Mouse (Mus musculus): ENCODE data around the gene Car6. TPM values are rescaled to one million over a fixed set of nuclear protein-coding genes. Genes with fewer than 3 reads are reported as not detected.
A peak's percentile ranks its signal among the peaks of the same experiment; 100 is the strongest.

The Car6 gene
- polyA plus RNA-seq, 1 experiment from 2014 or later = not detected

- no peaks in the 10 kb centered on the region for H3K9me3 ChIP-seq (replicated peaks)
- H3K4me2 ChIP-seq = peak overlapping the region; percentile 97
- H3K4me3 ChIP-seq (replicated peaks) = peak overlapping the region; percentile 88
- peak overlapping the region; percentile 56; the same call in 1 of the 2 replicates for H3K27ac ChIP-seq (replicated peaks)
- H3K36me3 ChIP-seq (replicated peaks) = peaks cover 37% of the 10 kb centered on the region
- no peak for ATAC-seq (ENCODE audit: insufficient read depth)
- no peaks in the 10 kb centered on the region for H3K27me3 ChIP-seq
- WGBS (ENCODE audit: insufficient replicate concordance) = 18% methylated on average over 3 of the region's 3 CpGs
- H3K4me1 ChIP-seq (replicated peaks) = peaks cover 83% of the 10 kb centered on the region
- 0 out of 2 replicates have a peak overlapping the region, but pooled peaks have one; percentile 86 for H3K9ac ChIP-seq
Measured at GRCm38 (mm10) chr4:150238433-150239086, 37.4 kb upstream of the Car6 start.

- H3K4me1 ChIP-seq (replicated peaks) = peaks cover 78% of the 10 kb centered on the region
- H3K9me3 ChIP-seq (replicated peaks) = no peaks in the 10 kb centered on the region
- under 1% methylated on average over 21 of the region's 21 CpGs for WGBS (ENCODE audit: insufficient replicate concordance)
- peak; percentile 46 for ATAC-seq (ENCODE audit: insufficient read depth)
- H3K27ac ChIP-seq (replicated peaks) = peak overlapping the region; percentile 90
- no peaks in the 10 kb centered on the region for H3K27me3 ChIP-seq
- H3K4me2 ChIP-seq = peak overlapping the region; percentile 97
- H3K9ac ChIP-seq = peak overlapping the region; percentile 86
- peak overlapping the region; percentile 88 for H3K4me3 ChIP-seq (replicated peaks)
- H3K36me3 ChIP-seq (replicated peaks) = peaks cover 30% of the 10 kb centered on the region
Measured at GRCm38 (mm10) chr4:150237636-150238361, 36.7 kb upstream of the Car6 start.

DNA sequence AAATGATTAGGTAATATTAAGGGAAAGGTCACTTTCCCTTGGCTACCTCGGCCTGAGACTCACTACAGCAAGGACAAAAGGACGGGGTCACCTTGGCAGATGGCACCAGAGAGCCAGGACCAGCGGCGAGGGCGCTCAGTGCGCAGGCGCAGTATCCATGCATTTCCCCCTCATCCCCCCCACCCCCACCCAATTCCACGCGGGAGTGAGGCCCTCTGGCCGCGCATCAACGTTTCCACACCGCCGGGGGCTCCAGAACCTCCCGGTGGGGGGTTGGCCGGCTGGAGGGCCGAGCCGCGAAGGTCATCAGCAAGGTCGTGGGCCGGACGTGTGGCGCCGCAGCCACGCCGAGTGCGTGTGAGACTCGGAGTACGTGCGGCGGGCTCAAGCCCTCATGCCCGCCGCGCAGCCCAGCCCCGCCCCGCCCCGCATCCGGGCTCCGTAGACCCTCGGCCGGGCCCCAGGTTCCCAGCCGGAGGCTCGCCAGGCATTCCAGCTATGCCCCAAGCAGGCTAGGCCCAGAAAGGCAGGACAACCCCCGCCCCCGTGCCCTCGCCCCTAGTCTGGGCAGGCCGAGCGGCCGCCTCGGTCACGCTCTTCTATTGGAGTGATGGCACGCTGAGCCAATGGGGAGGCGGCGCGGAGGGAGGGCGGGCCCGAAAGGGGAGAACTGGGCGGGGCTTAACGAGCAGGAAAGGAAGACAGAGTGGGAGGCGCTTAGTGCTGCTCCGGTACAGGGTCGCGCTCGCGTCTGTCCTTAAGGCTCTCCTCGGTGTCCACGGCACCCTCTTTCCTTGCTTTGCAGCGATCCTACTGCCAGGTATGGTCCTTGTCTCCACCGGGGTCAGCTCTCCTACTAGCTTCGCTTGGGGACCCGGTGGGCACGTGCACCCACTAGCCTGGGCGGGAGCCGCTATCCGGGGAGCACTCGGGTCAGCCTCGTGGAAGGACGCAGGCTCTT is 35.7 kb upstream of the Car6 start, which contains the start of gene Eno1:
Gene Eno1, plus strand, starts transcription at position 201 of the 961 bp plus-strand sequence.
- Histone ChIP-seq H3K4me3 (replicated peaks) (peak within 1 kb of the TSS; percentile 88), H3K9me3 (replicated peaks) (no peaks in the 10 kb centered on the region), H3K27me3 (no peaks in the 10 kb centered on the region), H3K27ac (replicated peaks) (peak within 1 kb of the TSS; percentile 90), H3K36me3 (replicated peaks) (peaks cover 20% of the 10 kb centered on the region), H3K4me1 (replicated peaks) (peaks cover 69% of the 10 kb centered on the region), H3K4me2 (peak within 1 kb of the TSS; percentile 97), H3K9ac (peak within 1 kb of the TSS; percentile 86)
- peak; percentile 93 for ATAC-seq (ENCODE audit: insufficient read depth)
- under 1% methylated on average over 77 of the region's 78 CpGs for WGBS (ENCODE audit: insufficient replicate concordance)

- Histone ChIP-seq H3K9ac (peak overlapping the region; percentile 86), H3K4me3 (replicated peaks) (peak overlapping the region; percentile 88), H3K27ac (replicated peaks) (peak overlapping the region; percentile 90), H3K9me3 (replicated peaks) (no peaks in the 10 kb centered on the region), H3K4me2 (peak overlapping the region; percentile 97), H3K4me1 (replicated peaks) (peaks cover 61% of the 10 kb centered on the region), H3K27me3 (no peaks in the 10 kb centered on the region), H3K36me3 (replicated peaks) (peaks cover 12% of the 10 kb centered on the region)
- 55% methylated on average over 8 of the region's 8 CpGs for WGBS (ENCODE audit: insufficient replicate concordance)
- ATAC-seq (ENCODE audit: insufficient read depth) = no peak
Measured at GRCm38 (mm10) chr4:150236031-150236430, 34.9 kb upstream of the Car6 start.

DNA sequence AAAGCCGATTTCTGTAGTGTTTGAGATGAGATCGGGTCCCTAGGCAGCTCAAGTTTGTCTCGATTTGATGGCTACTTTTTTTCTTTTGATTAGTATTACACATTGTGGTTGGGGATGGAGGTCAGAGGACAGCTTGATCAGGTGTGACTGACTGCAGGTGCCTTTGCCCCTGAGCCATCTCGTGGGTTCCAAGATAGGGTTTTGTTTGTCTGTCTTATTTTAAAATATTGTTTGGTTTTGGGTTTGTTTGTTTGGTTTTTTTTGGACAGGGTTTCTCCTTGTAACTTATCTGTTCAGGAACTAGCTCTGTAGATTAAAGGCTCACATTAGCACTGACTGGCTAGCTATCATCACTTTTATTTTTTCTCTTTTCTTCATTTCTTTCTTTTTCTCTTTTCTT is 34.5 kb upstream of the Car6 start:
- Histone ChIP-seq H3K4me2 (no peak overlapping the region), H3K36me3 (replicated peaks) (peaks cover 7% of the 10 kb centered on the region), H3K9ac (no peak overlapping the region), H3K27me3 (no peaks in the 10 kb centered on the region), H3K27ac (replicated peaks) (no peak overlapping the region), H3K4me3 (replicated peaks) (no peak overlapping the region), H3K4me1 (replicated peaks) (peaks cover 59% of the 10 kb centered on the region), H3K9me3 (replicated peaks) (no peaks in the 10 kb centered on the region)
- ATAC-seq (ENCODE audit: insufficient read depth) = no peak
- 62% methylated on average over 4 of the region's 4 CpGs for WGBS (ENCODE audit: insufficient replicate concordance)

GRCm38 (mm10) chr4:150234599-150235327 is 33.6 kb upstream of the Car6 start:
- H3K27me3 ChIP-seq = no peaks in the 10 kb centered on the region
- H3K4me1 ChIP-seq (replicated peaks) = peaks cover 56% of the 10 kb centered on the region
- 37% methylated on average over 8 of the region's 8 CpGs for WGBS (ENCODE audit: insufficient replicate concordance)
- no peak overlapping the region for H3K4me2 ChIP-seq
- no peaks in the 10 kb centered on the region for H3K9me3 ChIP-seq (replicated peaks)
- H3K4me3 ChIP-seq (replicated peaks) = no peak overlapping the region
- peaks cover 4% of the 10 kb centered on the region for H3K36me3 ChIP-seq (replicated peaks)
- H3K9ac ChIP-seq = no peak overlapping the region
- ATAC-seq (ENCODE audit: insufficient read depth) = no peak
- H3K27ac ChIP-seq (replicated peaks) = 0 out of 2 replicates have a peak overlapping the region, but pooled peaks have one; percentile 21

- H3K4me1 ChIP-seq (replicated peaks) = peaks cover 44% of the 10 kb centered on the region
- H3K4me2 ChIP-seq = no peak overlapping the region
- no peak overlapping the region for H3K27ac ChIP-seq (replicated peaks)
- no peak for ATAC-seq (ENCODE audit: insufficient read depth)
- H3K27me3 ChIP-seq = no peaks in the 10 kb centered on the region
- no peak overlapping the region for H3K9ac ChIP-seq
- H3K36me3 ChIP-seq (replicated peaks) = no peaks in the 10 kb centered on the region
- no peak overlapping the region for H3K4me3 ChIP-seq (replicated peaks)
- 54% methylated on average over 8 of the region's 8 CpGs for WGBS (ENCODE audit: insufficient replicate concordance)
- no peaks in the 10 kb centered on the region for H3K9me3 ChIP-seq (replicated peaks)
Measured at GRCm38 (mm10) chr4:150231871-150232270, 30.7 kb upstream of the Car6 start.

GRCm38 (mm10) chr4:150230460-150231407 is 29.6 kb upstream of the Car6 start:
- H3K27ac ChIP-seq (replicated peaks) = no peak overlapping the region
- no peak overlapping the region for H3K4me2 ChIP-seq
- no peaks in the 10 kb centered on the region for H3K36me3 ChIP-seq (replicated peaks)
- H3K4me1 ChIP-seq (replicated peaks) = peaks cover 39% of the 10 kb centered on the region
- WGBS (ENCODE audit: insufficient replicate concordance) = 51% methylated on average over 21 of the region's 21 CpGs
- H3K4me3 ChIP-seq (replicated peaks) = no peak overlapping the region
- no peaks in the 10 kb centered on the region for H3K9me3 ChIP-seq (replicated peaks)
- no peak for ATAC-seq (ENCODE audit: insufficient read depth)
- no peak overlapping the region for H3K9ac ChIP-seq
- no peaks in the 10 kb centered on the region for H3K27me3 ChIP-seq

- H3K4me1 ChIP-seq (replicated peaks) = peaks cover 30% of the 10 kb centered on the region
- no peak overlapping the region for H3K4me3 ChIP-seq (replicated peaks)
- H3K9me3 ChIP-seq (replicated peaks) = no peaks in the 10 kb centered on the region
- 29% methylated on average over 11 of the region's 15 CpGs for WGBS (ENCODE audit: insufficient replicate concordance)
- H3K27ac ChIP-seq (replicated peaks) = no peak overlapping the region
- H3K9ac ChIP-seq = no peak overlapping the region
- H3K36me3 ChIP-seq (replicated peaks) = no peaks in the 10 kb centered on the region
- no peak for ATAC-seq (ENCODE audit: insufficient read depth)
- no peaks in the 10 kb centered on the region for H3K27me3 ChIP-seq
- no peak overlapping the region for H3K4me2 ChIP-seq
Measured at GRCm38 (mm10) chr4:150229747-150230390, 28.7 kb upstream of the Car6 start.

Measured in liver, embryonic 15.5 days (tissue).